Mouse (Mus musculus) heart, postnatal 0 days (tissue): ENCODE data around the gene Kxd1. TPM values are rescaled to one million over a fixed set of nuclear protein-coding genes. Genes with fewer than 3 reads are reported as not detected.
A peak's percentile ranks its signal among the peaks of the same experiment; 100 is the strongest.

Source experiments
- ATAC-seq: fragments of 200-750 bp; cut with Nextera tagmentation; 2 replicates; pipeline ENCODE4 v1.8.0; 2017; ENCODE audit warnings: low read depth, moderate number of reproducible peaks, moderate library complexity; ENCODE audit not compliant: insufficient read depth
- DNase-seq: peaks from one replicate; pipeline ENCODE4 v3.0.0-alpha.2; 2016; ENCODE audit warnings: low spot score
- H3K27ac ChIP-seq: fragments of 300-500 bp; sonication (generic); 2 replicates; pipeline ENCODE4 v1.5.1; 2014; ENCODE audit warnings: low read depth, mild to moderate bottlenecking
- H3K27me3 ChIP-seq: fragments of 300-500 bp; sonication (generic); 2 replicates; pipeline ENCODE4 v1.6.1; 2014; ENCODE audit warnings: low read length, mixed read lengths; ENCODE audit not compliant: control insufficient read depth, insufficient read depth
- H3K36me3 ChIP-seq: fragments of 300-500 bp; sonication (generic); replicated peaks from 2 replicates; pipeline ENCODE4 v1.6.1; 2014; ENCODE audit warnings: low read length, mixed read lengths; ENCODE audit not compliant: control insufficient read depth, insufficient read depth
- H3K4me1 ChIP-seq: fragments of 300-500 bp; sonication (generic); 2 replicates; pipeline ENCODE4 v1.6.1; 2014; ENCODE audit warnings: antibody characterized with exemption; ENCODE audit not compliant: control insufficient read depth, insufficient read depth
- H3K4me2 ChIP-seq: fragments of 300-500 bp; sonication (generic); 2 replicates; pipeline ENCODE4 v1.6.1; 2014; ENCODE audit warnings: low read depth, mild to moderate bottlenecking, low read length, moderate library complexity
- H3K4me3 ChIP-seq: fragments of 300-500 bp; sonication (generic); 2 replicates; pipeline ENCODE4 v1.5.1; 2014; ENCODE audit warnings: low read depth, low read length
- H3K9ac ChIP-seq: fragments of 300-500 bp; sonication (generic); replicated peaks from 2 replicates; pipeline ENCODE4 v1.6.1; 2014; ENCODE audit warnings: low read depth, low read length, mixed read lengths
- H3K9me3 ChIP-seq: fragments of 300-500 bp; sonication (generic); replicated peaks from 2 replicates; pipeline ENCODE4 v1.6.1; 2016; ENCODE audit warnings: low read length; ENCODE audit not compliant: control insufficient read depth
- CTCF ChIP-seq: IDR thresholded peaks from 2 replicates; pipeline ENCODE4 v1.5.1; 2016; ENCODE audit warnings: antibody characterized with exemption, control low read depth, low read depth
- EP300 ChIP-seq: IDR thresholded peaks from 2 replicates; pipeline ENCODE4 v1.6.1; 2016; ENCODE audit warnings: antibody characterized with exemption, low read depth
- WGBS: fragments of 180-500 bp; shearing (Covaris S2); extraction: QIAGEN DNeasy Blood & Tissue Kit; methylation state at CpG from one replicate; pipeline ENCODE4 v1.1.7; 2014; 5-methylcytosine and 5-hydroxymethylcytosine counted together
- polyA plus RNA-seq: library from polyadenylated mRNA; unstranded; fragments of >200 nt; fragmentation: Nextera tagmentation; extraction: Ambion mirVana; gene quantifications from 2 replicates; pipeline ENCODE4 v1.2.1, GENCODE M21; 2015
- total RNA-seq: library from RNA; depleted of rRNA; stranded (reverse); fragments of >200 nt; gene quantifications from 2 replicates; pipeline ENCODE4 v1.2.3, GENCODE M21; 2014; ENCODE audit warnings: low replicate concordance

The Kxd1 gene
- total and polyA plus RNA-seq, 2 experiments from 2014 or later = 93.5 to 120 TPM

- peaks cover 12% of the 10 kb centered on the region for H3K4me1 ChIP-seq
Observed at GRCm38 (mm10) chr8:70539077-70539813, 11.5 kb upstream of the Kxd1 start, which contains the start of gene Ell. Gene Ell, plus strand, starts transcription at chr8:70539457.

GRCm38 (mm10) chr8:70538633-70539076 is 10.9 kb upstream of the Kxd1 start:
- peak; percentile 46; the same call in 1 of the 2 replicates for TF ChIP-seq EP300
- no peak for TF ChIP-seq CTCF
- H3K27ac ChIP-seq = peak overlapping the region; percentile 95
- peak overlapping the region; percentile 54; the same call in 1 of the 2 replicates for H3K9ac ChIP-seq
- H3K9me3 ChIP-seq = no peaks in the 10 kb centered on the region
- H3K4me2 ChIP-seq = peak overlapping the region; percentile 88
- WGBS = under 1% methylated on average over 32 of the region's 32 CpGs
- H3K36me3 ChIP-seq = peaks cover 33% of the 10 kb centered on the region
- ATAC-seq (peak; percentile 80), DNase-seq (peak; percentile 98)
- H3K4me1 ChIP-seq = peaks cover 12% of the 10 kb centered on the region
- no peaks in the 10 kb centered on the region for H3K27me3 ChIP-seq
- H3K4me3 ChIP-seq = peak overlapping the region; percentile 73

More at GRCm38 (mm10) chr8:70539077-70539813, 11.5 kb upstream of the Kxd1 start, which contains the start of gene Ell:
- no peaks in the 10 kb centered on the region for H3K27me3 ChIP-seq
- peak within 1 kb of the TSS; percentile 81 for H3K9ac ChIP-seq
- H3K36me3 ChIP-seq = peaks cover 27% of the 10 kb centered on the region
- H3K4me2 ChIP-seq = peak within 1 kb of the TSS; percentile 88
- DNase-seq (peak; percentile 100), ATAC-seq (peak; percentile 90)
- TF ChIP-seq EP300 = 0 out of 2 replicates have a peak, but pooled peaks have one; percentile 3
- no peak for TF ChIP-seq CTCF
- H3K4me3 ChIP-seq = peak within 1 kb of the TSS; percentile 73
- WGBS = under 1% methylated on average over 52 of the region's 58 CpGs
- no peaks in the 10 kb centered on the region for H3K9me3 ChIP-seq
- peak within 1 kb of the TSS; percentile 95 for H3K27ac ChIP-seq

GRCm38 (mm10) chr8:70538024-70538579 is 10.3 kb upstream of the Kxd1 start:
- peak; percentile 52 for DNase-seq
- 14% methylated on average over 24 of the region's 24 CpGs for WGBS

GRCm38 (mm10) chr8:70535701-70536100 is 7.9 kb upstream of the Kxd1 start:
- H3K36me3 ChIP-seq = peaks cover 61% of the 10 kb centered on the region
- TF ChIP-seq CTCF = no peak
- TF ChIP-seq EP300 = no peak
- no peak overlapping the region for H3K9ac ChIP-seq

More at GRCm38 (mm10) chr8:70538024-70538579, 10.3 kb upstream of the Kxd1 start:
- Histone ChIP-seq H3K27ac (peak overlapping the region; percentile 95), H3K4me3 (peak overlapping the region; percentile 73), H3K4me1 (peaks cover 12% of the 10 kb centered on the region), H3K4me2 (peak overlapping the region; percentile 88), H3K27me3 (no peaks in the 10 kb centered on the region), H3K9ac (peak overlapping the region; percentile 54), H3K36me3 (peaks cover 38% of the 10 kb centered on the region), H3K9me3 (no peaks in the 10 kb centered on the region)
- TF ChIP-seq CTCF (no peak), EP300 (no peak)
- ATAC-seq = no peak

GRCm38 (mm10) chr8:70535221-70535620 is 7.5 kb upstream of the Kxd1 start:
- Histone ChIP-seq H3K9ac (no peak overlapping the region), H3K4me1 (peaks cover 3% of the 10 kb centered on the region), H3K4me2 (no peak overlapping the region), H3K36me3 (peaks cover 66% of the 10 kb centered on the region), H3K4me3 (no peak overlapping the region), H3K27ac (no peak overlapping the region), H3K27me3 (no peaks in the 10 kb centered on the region), H3K9me3 (no peaks in the 10 kb centered on the region)
- DNase-seq (no peak), ATAC-seq (no peak)
- TF ChIP-seq EP300 = no peak
- TF ChIP-seq CTCF = no peak
- WGBS = 74% methylated on average over 3 of the region's 3 CpGs

More at GRCm38 (mm10) chr8:70535701-70536100, 7.9 kb upstream of the Kxd1 start:
- no peak overlapping the region for H3K4me3 ChIP-seq
- WGBS = 62% methylated on average over 2 of the region's 2 CpGs
- no peaks in the 10 kb centered on the region for H3K27me3 ChIP-seq
- DNase-seq (no peak), ATAC-seq (no peak)
- H3K4me2 ChIP-seq = no peak overlapping the region
- H3K27ac ChIP-seq = no peak overlapping the region
- H3K9me3 ChIP-seq = no peaks in the 10 kb centered on the region
- H3K4me1 ChIP-seq = peaks cover 8% of the 10 kb centered on the region
